Mouse (Mus musculus) small intestine, adult 2 months (tissue): Measurements from ENCODE around the gene Srgap2. TPM values are rescaled to one million over a fixed set of nuclear protein-coding genes. Genes with fewer than 3 reads are reported as not detected.

Experiments
- H3K27ac ChIP-seq: fragments of 200-500 bp; 2 replicates; pipeline ENCODE4 v1.5.1; 2012; ENCODE audit warnings: low read depth, low read length, control low read depth, inconsistent platforms; ENCODE audit not compliant: insufficient read depth
- H3K27me3 ChIP-seq: fragments of 200-500 bp; 2 replicates; pipeline ENCODE4 v1.6.1; 2012; ENCODE audit warnings: mild to moderate bottlenecking, moderate library complexity, low read length, inconsistent platforms; ENCODE audit not compliant: control insufficient read depth, insufficient read depth
- H3K36me3 ChIP-seq: fragments of 200-500 bp; 2 replicates; pipeline ENCODE4 v1.6.1; 2012; ENCODE audit warnings: mild to moderate bottlenecking, low read length, control low read depth, inconsistent platforms; ENCODE audit not compliant: control insufficient read depth, insufficient read depth
- H3K4me1 ChIP-seq: fragments of 200-500 bp; 2 replicates; pipeline ENCODE4 v1.6.1; 2012; ENCODE audit warnings: low read length, inconsistent platforms, mixed read lengths; ENCODE audit not compliant: control insufficient read depth, insufficient read depth, insufficient read length
- H3K4me3 ChIP-seq: fragments of 200-500 bp; 2 replicates; pipeline ENCODE4 v1.5.1; 2012; ENCODE audit warnings: low read depth, mild to moderate bottlenecking, control low read depth, inconsistent platforms, low read length, moderate library complexity
- CTCF ChIP-seq: fragments of 200-500 bp; IDR thresholded peaks from 2 replicates; pipeline ENCODE4 v1.5.1; 2012; ENCODE audit warnings: low read depth, mild to moderate bottlenecking, control low read depth, inconsistent platforms, low read length, moderate library complexity, mixed read lengths; ENCODE audit not compliant: insufficient replicate concordance, insufficient read length; ENCODE audit errors: extremely low read depth
- POLR2A ChIP-seq: fragments of 200-500 bp; IDR thresholded peaks from 2 replicates; pipeline ENCODE4 v1.6.1; 2012; ENCODE audit warnings: low read depth, mild to moderate bottlenecking, control low read depth, inconsistent platforms, low read length, moderate library complexity
- WGBS: fragments of 180-500 bp; shearing (Covaris S2); methylation state at CpG from one replicate; pipeline ENCODE4 v1.1.7; 2018; 5-methylcytosine and 5-hydroxymethylcytosine counted together
- polyA plus RNA-seq: library from polyadenylated mRNA; depleted of rRNA; stranded (reverse); fragments of >200 nt; gene quantifications from 2 replicates; pipeline ENCODE4 v1.2.3, GENCODE M21; 2012

The Srgap2 gene
- polyA plus RNA-seq, 1 experiment = 5.6 TPM

DNA sequence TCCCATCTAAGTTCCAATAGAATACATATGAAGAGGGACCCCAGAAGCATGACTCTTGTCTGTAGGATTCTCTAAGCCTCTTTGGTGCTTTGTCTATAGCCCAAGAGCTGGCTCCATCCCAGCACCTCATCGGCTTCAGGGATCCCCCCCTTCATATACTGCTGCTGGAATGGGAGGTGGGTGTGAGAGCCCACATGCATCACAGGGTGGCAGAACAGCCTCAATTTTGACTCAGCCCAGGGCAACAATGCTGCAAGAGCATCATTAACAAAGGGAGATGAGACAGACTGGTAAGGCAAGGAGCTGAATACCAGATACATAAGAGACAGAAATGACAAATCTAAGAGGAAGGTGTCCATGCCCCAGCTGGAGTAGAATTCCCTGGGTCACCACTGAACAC, 243.0 kb downstream of the Srgap2 start:
- 82% methylated on average over 1 of the region's 1 CpGs for WGBS
- H3K27me3 ChIP-seq = no peaks in the 10 kb centered on the region
- no peaks in the 10 kb centered on the region for H3K36me3 ChIP-seq
- H3K4me1 ChIP-seq = peaks cover 26% of the 10 kb centered on the region; the same call in 1 of the 2 replicates
- H3K27ac ChIP-seq = no peak overlapping the region
- no peak for TF ChIP-seq CTCF
- no peak for TF ChIP-seq POLR2A
- H3K4me3 ChIP-seq = no peak overlapping the region

DNA sequence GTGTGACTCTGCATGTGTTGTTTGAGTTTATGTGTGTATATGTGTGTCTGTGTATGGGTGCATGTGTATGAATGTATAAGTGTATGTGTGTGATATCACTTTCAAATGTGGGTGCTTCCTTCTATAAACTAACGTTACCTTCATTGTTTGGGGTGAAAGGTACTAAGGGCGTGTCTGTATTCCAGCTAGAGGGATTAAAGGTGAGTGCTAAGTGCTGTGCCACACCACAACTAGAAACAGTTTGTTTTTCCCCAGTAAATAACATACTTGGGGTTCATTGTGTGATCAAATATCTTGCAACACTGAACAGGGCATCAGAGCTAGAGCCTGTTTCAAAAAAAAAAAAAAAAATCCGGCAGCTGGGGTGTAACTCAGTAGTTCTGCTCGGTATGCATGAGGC, 245.4 kb downstream of the Srgap2 start:
- TF ChIP-seq CTCF = no peak
- TF ChIP-seq POLR2A = no peak
- peaks cover 37% of the 10 kb centered on the region; the same call in 1 of the 2 replicates for H3K4me1 ChIP-seq
- no peak overlapping the region for H3K4me3 ChIP-seq
- H3K36me3 ChIP-seq = no peaks in the 10 kb centered on the region
- WGBS = 24% methylated on average over 4 of the region's 4 CpGs
- H3K27ac ChIP-seq = peak overlapping the region; percentile 68
- H3K27me3 ChIP-seq = no peaks in the 10 kb centered on the region

DNA sequence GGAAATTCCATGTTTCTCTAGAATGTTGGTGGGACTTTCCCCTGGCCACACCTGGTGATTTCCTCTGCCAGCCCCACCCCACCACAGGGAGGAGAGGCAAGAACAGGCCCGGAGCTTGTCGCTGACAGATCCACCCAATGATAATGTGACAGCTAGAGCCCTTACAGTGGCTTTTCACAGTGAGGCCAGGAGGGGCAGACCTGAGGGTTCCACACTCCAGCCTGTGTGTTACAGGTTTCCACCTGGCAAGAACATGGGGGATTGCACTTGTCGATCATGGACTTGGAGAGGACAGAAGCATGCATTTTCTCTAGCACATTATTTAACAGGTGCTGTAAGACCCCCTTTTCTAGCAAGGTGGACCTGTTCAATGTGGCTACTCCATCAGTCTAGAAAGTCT, 246.9 kb downstream of the Srgap2 start:
- TF ChIP-seq POLR2A (no peak), CTCF (peak; percentile 21; the same call in 1 of the 2 replicates)
- Histone ChIP-seq H3K4me3 (no peak overlapping the region), H3K27ac (peak overlapping the region; percentile 87), H3K27me3 (no peaks in the 10 kb centered on the region), H3K36me3 (no peaks in the 10 kb centered on the region), H3K4me1 (peaks cover 45% of the 10 kb centered on the region)
- WGBS = 13% methylated on average over 3 of the region's 3 CpGs

DNA sequence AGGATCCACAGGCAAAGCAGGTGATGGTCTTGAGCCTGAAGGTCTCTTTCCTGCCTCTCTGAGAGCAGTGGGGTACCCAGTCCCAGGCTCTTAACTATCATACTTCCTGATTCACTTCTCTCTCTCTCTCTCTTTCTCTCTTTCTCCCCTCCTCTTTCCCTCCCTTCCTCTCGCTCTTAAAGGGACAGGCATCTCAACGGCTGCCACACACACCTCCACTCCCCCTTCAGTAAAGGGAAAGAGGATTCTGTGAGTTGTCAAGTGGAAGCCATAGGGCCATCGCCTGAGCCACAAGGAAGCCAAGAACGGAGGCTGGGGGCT, 247.7 kb downstream of the Srgap2 start, which contains the start of gene Ikbke:
Gene Ikbke (minus strand): TSS at position 151 of the 321 bp plus-strand sequence.
- 9% methylated on average over 4 of the region's 4 CpGs for WGBS
- Histone ChIP-seq H3K27ac (peak within 1 kb of the TSS; percentile 87), H3K4me1 (peaks cover 48% of the 10 kb centered on the region)

DNA sequence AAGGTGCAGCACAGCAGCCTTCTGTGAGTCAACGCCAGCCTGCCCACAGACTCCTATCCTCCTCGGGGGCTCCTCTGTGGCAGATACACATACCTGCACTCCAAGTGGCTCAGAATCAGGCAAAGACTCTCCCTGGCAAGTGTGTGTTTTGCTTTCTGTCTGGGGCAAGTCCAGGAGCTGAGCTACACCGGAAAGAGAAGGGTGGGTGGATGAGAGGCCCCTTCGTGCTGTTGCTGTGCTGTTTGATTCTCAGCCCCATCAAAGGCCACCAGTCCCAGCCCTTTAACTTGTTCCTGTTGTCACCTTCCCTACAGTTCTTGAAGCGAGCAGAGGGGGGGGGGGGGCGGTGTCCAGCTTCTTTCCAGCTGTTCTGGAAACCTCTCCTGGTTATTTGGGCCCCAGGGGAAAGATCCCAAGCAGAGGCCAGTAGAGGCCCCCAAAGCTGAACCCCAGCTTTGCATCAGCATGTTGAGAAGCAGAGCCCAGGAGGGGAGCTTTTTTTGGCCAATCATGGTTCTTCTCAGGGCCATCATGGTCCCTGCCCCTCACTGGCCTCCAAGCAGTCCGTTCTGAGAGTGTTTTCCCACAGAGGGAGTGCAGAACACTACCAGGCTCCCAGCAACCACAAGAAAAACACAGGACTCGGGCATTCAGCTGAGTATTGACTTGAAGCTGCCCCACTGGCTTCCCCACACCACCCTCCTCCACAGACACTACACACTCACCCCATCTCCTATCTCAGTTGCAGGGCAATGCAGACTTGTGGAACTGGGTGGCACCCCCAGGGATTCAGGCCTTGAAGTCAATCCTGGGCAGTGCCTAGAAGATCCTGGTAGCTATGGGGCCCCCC, 248.3 kb downstream of the Srgap2 start:
- no peaks in the 10 kb centered on the region for H3K27me3 ChIP-seq
- H3K4me1 ChIP-seq = peaks cover 48% of the 10 kb centered on the region
- peak overlapping the region; percentile 79 for H3K4me3 ChIP-seq
- TF ChIP-seq POLR2A (0 out of 2 replicates have a peak, but pooled peaks have one; percentile 5), CTCF (no peak)
- no peaks in the 10 kb centered on the region for H3K36me3 ChIP-seq
- WGBS = 19% methylated on average over 8 of the region's 8 CpGs
- peak overlapping the region; percentile 87 for H3K27ac ChIP-seq

More for the DNA sequence above, 247.7 kb downstream of the Srgap2 start, which contains the start of gene Ikbke:
- no peaks in the 10 kb centered on the region for H3K36me3 ChIP-seq
- TF ChIP-seq CTCF (no peak), POLR2A (no peak)
- peak within 1 kb of the TSS; percentile 79 for H3K4me3 ChIP-seq
- no peaks in the 10 kb centered on the region for H3K27me3 ChIP-seq

DNA sequence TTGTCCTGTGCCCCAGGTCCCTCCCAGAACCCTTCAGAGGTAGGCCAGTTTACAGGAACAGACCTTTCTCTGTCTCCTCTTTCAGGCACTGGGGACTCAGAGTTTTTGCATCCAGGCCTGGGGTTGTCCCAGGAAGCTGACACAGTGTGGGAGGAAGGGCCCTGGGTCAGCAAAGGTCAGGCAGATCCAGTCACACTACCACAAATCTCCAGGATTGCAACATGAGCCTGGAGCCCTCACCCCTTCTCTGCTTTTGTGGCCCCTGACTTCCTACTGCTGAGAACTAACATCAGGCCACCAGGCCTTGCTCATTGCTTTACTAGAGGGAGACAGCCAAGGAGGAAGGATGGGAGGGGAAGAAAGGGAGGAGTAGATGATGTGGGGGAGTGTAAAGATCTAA, 250.3 kb downstream of the Srgap2 start:
- Histone ChIP-seq H3K27ac (no peak overlapping the region), H3K4me3 (peak overlapping the region; percentile 65; the same call in 1 of the 2 replicates), H3K4me1 (peaks cover 41% of the 10 kb centered on the region), H3K27me3 (no peaks in the 10 kb centered on the region), H3K36me3 (peaks cover 8% of the 10 kb centered on the region)
- TF ChIP-seq POLR2A (no peak), CTCF (no peak)

DNA sequence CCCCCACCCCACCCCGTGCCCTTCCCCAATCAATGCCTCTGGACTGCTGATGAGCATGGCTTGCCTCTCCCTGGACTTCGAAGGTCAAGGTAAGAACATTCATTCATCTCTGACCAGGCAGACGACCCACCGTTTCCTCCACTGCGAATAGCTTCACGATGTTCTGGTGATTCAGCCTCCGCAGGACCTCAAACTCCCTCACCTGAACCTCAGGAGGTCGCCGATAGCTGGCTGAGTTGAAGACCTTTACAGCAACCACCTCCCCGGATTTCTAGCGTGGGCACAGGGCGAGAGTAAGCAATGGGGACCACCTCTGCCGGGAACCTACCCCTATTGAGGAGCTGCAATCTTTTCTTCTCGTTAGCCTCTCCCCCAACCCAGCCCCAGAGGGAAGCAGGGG, 251.6 kb downstream of the Srgap2 start:
- H3K27ac ChIP-seq = peak overlapping the region; percentile 44
- TF ChIP-seq POLR2A (no peak), CTCF (no peak)
- peak overlapping the region; percentile 65 for H3K4me3 ChIP-seq
- WGBS = 58% methylated on average over 14 of the region's 14 CpGs
- peaks cover 32% of the 10 kb centered on the region for H3K4me1 ChIP-seq
- no peaks in the 10 kb centered on the region for H3K27me3 ChIP-seq
- H3K36me3 ChIP-seq = peaks cover 19% of the 10 kb centered on the region
